Mouse (Mus musculus): ENCODE results near the gene Clcn3. TPM values are rescaled to one million over a fixed set of nuclear protein-coding genes. Genes with fewer than 3 reads are reported as not detected.

Clcn3 gene
- polyA plus RNA-seq, 1 experiment: 27.0 TPM

- no peaks in the 10 kb centered on the region for H3K27me3 ChIP-seq (replicated peaks; ENCODE audit: control insufficient read depth, insufficient read depth, low read length)
- no peak for DNase-seq
- H3K27ac ChIP-seq (ENCODE audit: insufficient read depth, low read depth, low read length): no peak overlapping the region
- H3K4me1 ChIP-seq (ENCODE audit: control insufficient read depth, insufficient read depth, low read length): peaks cover 8% of the 10 kb centered on the region; the same call in 1 of the 2 replicates
- WGBS: 96% methylated on average over 4 of the region's 4 CpGs
- no peaks in the 10 kb centered on the region for H3K36me3 ChIP-seq (ENCODE audit: control insufficient read depth, insufficient read depth, low read length)
- no peak for TF ChIP-seq CTCF (conservative IDR thresholded peaks at IDR 0.05; ENCODE audit: insufficient read depth, insufficient read length, low read depth, low read length)
- no peak for TF ChIP-seq POLR2A (IDR thresholded peaks at IDR 0.05; ENCODE audit: low read depth, low read length)
- H3K4me3 ChIP-seq (ENCODE audit: insufficient read depth, low read depth, low read length): no peak overlapping the region
Measured at GRCm38 (mm10) chr8:60891757-60892156, 91.3 kb downstream of the Clcn3 start.

GRCm38 (mm10) chr8:60890520-60890874 is 92.6 kb downstream of the Clcn3 start:
- under 1% methylated on average over 23 of the region's 23 CpGs for WGBS
- Histone ChIP-seq H3K4me3 (ENCODE audit: insufficient read depth, low read depth, low read length) (peak overlapping the region; percentile 96), H3K36me3 (ENCODE audit: control insufficient read depth, insufficient read depth, low read length) (no peaks in the 10 kb centered on the region), H3K4me1 (ENCODE audit: control insufficient read depth, insufficient read depth, low read length) (peaks cover 8% of the 10 kb centered on the region; the same call in 1 of the 2 replicates), H3K27ac (ENCODE audit: insufficient read depth, low read depth, low read length) (no peak overlapping the region), H3K27me3 (replicated peaks; ENCODE audit: control insufficient read depth, insufficient read depth, low read length) (no peaks in the 10 kb centered on the region)
- DNase-seq: no peak
- TF ChIP-seq POLR2A (IDR thresholded peaks at IDR 0.05; ENCODE audit: low read depth, low read length): no peak
- TF ChIP-seq CTCF (conservative IDR thresholded peaks at IDR 0.05; ENCODE audit: insufficient read depth, insufficient read length, low read depth, low read length): no peak

GRCm38 (mm10) chr8:60889843-60890519 is 93.1 kb downstream of the Clcn3 start, which contains the start of gene Hpf1:
Gene Hpf1, plus strand, starts transcription at chr8:60890418.
- peak; percentile 98 for DNase-seq
- Histone ChIP-seq H3K36me3 (ENCODE audit: control insufficient read depth, insufficient read depth, low read length) (no peaks in the 10 kb centered on the region), H3K27ac (ENCODE audit: insufficient read depth, low read depth, low read length) (no peak within 1 kb of the TSS), H3K4me3 (ENCODE audit: insufficient read depth, low read depth, low read length) (peak within 1 kb of the TSS; percentile 96), H3K27me3 (replicated peaks; ENCODE audit: control insufficient read depth, insufficient read depth, low read length) (no peaks in the 10 kb centered on the region), H3K4me1 (ENCODE audit: control insufficient read depth, insufficient read depth, low read length) (peaks cover 8% of the 10 kb centered on the region; the same call in 1 of the 2 replicates)
- TF ChIP-seq CTCF (conservative IDR thresholded peaks at IDR 0.05; ENCODE audit: insufficient read depth, insufficient read length, low read depth, low read length) (no peak), POLR2A (IDR thresholded peaks at IDR 0.05; ENCODE audit: low read depth, low read length) (no peak)
- 6% methylated on average over 42 of the region's 43 CpGs for WGBS

GRCm38 (mm10) chr8:60889131-60889842 is 93.8 kb downstream of the Clcn3 start:
- Histone ChIP-seq H3K4me3 (ENCODE audit: insufficient read depth, low read depth, low read length) (no peak overlapping the region), H3K4me1 (ENCODE audit: control insufficient read depth, insufficient read depth, low read length) (peaks cover 8% of the 10 kb centered on the region; the same call in 1 of the 2 replicates), H3K27ac (ENCODE audit: insufficient read depth, low read depth, low read length) (no peak overlapping the region), H3K36me3 (ENCODE audit: control insufficient read depth, insufficient read depth, low read length) (no peaks in the 10 kb centered on the region), H3K27me3 (replicated peaks; ENCODE audit: control insufficient read depth, insufficient read depth, low read length) (no peaks in the 10 kb centered on the region)
- TF ChIP-seq CTCF (conservative IDR thresholded peaks at IDR 0.05; ENCODE audit: insufficient read depth, insufficient read length, low read depth, low read length): no peak
- no peak for TF ChIP-seq POLR2A (IDR thresholded peaks at IDR 0.05; ENCODE audit: low read depth, low read length)
- no peak for DNase-seq
- 80% methylated on average over 11 of the region's 11 CpGs for WGBS

- peaks cover 8% of the 10 kb centered on the region; the same call in 1 of the 2 replicates for H3K4me1 ChIP-seq (ENCODE audit: control insufficient read depth, insufficient read depth, low read length)
Measured at GRCm38 (mm10) chr8:60886736-60887135, 96.4 kb downstream of the Clcn3 start.

GRCm38 (mm10) chr8:60883419-60884137 is 99.5 kb downstream of the Clcn3 start:
- H3K4me1 ChIP-seq (ENCODE audit: control insufficient read depth, insufficient read depth, low read length): no peaks in the 10 kb centered on the region
- no peak for DNase-seq
- H3K4me3 ChIP-seq (ENCODE audit: insufficient read depth, low read depth, low read length): no peak overlapping the region
- no peak for TF ChIP-seq POLR2A (IDR thresholded peaks at IDR 0.05; ENCODE audit: low read depth, low read length)
- no peak for TF ChIP-seq CTCF (conservative IDR thresholded peaks at IDR 0.05; ENCODE audit: insufficient read depth, insufficient read length, low read depth, low read length)
- no peaks in the 10 kb centered on the region for H3K27me3 ChIP-seq (replicated peaks; ENCODE audit: control insufficient read depth, insufficient read depth, low read length)
- WGBS: 78% methylated on average over 4 of the region's 4 CpGs
- no peak overlapping the region for H3K27ac ChIP-seq (ENCODE audit: insufficient read depth, low read depth, low read length)
- no peaks in the 10 kb centered on the region for H3K36me3 ChIP-seq (ENCODE audit: control insufficient read depth, insufficient read depth, low read length)

More at GRCm38 (mm10) chr8:60886736-60887135, 96.4 kb downstream of the Clcn3 start:
- no peak overlapping the region for H3K27ac ChIP-seq (ENCODE audit: insufficient read depth, low read depth, low read length)
- H3K36me3 ChIP-seq (ENCODE audit: control insufficient read depth, insufficient read depth, low read length): no peaks in the 10 kb centered on the region
- TF ChIP-seq POLR2A (IDR thresholded peaks at IDR 0.05; ENCODE audit: low read depth, low read length): no peak
- TF ChIP-seq CTCF (conservative IDR thresholded peaks at IDR 0.05; ENCODE audit: insufficient read depth, insufficient read length, low read depth, low read length): no peak
- no peaks in the 10 kb centered on the region for H3K27me3 ChIP-seq (replicated peaks; ENCODE audit: control insufficient read depth, insufficient read depth, low read length)
- WGBS: 56% methylated on average over 6 of the region's 6 CpGs
- peak; percentile 26 for DNase-seq
- H3K4me3 ChIP-seq (ENCODE audit: insufficient read depth, low read depth, low read length): no peak overlapping the region
